Mouse (Mus musculus): ENCODE results near the gene Chaf1b. TPM values are rescaled to one million over a fixed set of nuclear protein-coding genes. Genes with fewer than 3 reads are reported as not detected.

Gene Chaf1b
- total RNA-seq, 2 experiments from 2014 or later, result 22.8 to 25.2 TPM

Other genes with a start within 250 kb of the Chaf1b start
- gene Cbr3, start 200.7 kb upstream of the Chaf1b start, total RNA-seq (2021), result 1 to 10 TPM; 2.2 to 2.5 TPM
- 10 to 100 TPM; 15.0 to 18.3 TPM for gene Dop1b, start 172.0 kb upstream of the Chaf1b start, total RNA-seq (2021)
- 10 to 100 TPM; 23.7 to 26.5 TPM for gene Morc3, start 51.8 kb upstream of the Chaf1b start, total RNA-seq (2021)
- not detected for gene Cldn14, start 124.9 kb downstream of the Chaf1b start, total RNA-seq (2021)
- gene Sim2, start 201.0 kb downstream of the Chaf1b start, total RNA-seq (2021), result not detected

Data from heart, postnatal 4 days (tissue).